Mouse (Mus musculus): ENCODE results near the gene Nubp1.

GRCm38 (mm10) chr16:10465011-10465681, 53.4 kb downstream of the Nubp1 start:
- TF ChIP-seq POLR2A (IDR thresholded peaks at IDR 0.05; ENCODE audit: extremely low read depth, insufficient read depth, low read length) = no peak
- no peak for TF ChIP-seq CTCF (IDR thresholded peaks at IDR 0.05; ENCODE audit: low read depth, low read length)

Measured in liver, adult 2 months (tissue).